Mouse (Mus musculus): ENCODE measurements at regions not wholly inside any gene's neighbourhood (a gene's known extent, or its start where the extent isn't known, plus 50 kb on each side); places are given as distances from the start of the nearest gene placed in this dataset.

GRCm38 (mm10) chr15:56436131-56436530, 1041.3 kb downstream of the Slc22a22 start:
- no peak for DNase-seq (ENCODE audit: extremely low read depth, low read depth)

GRCm38 (mm10) chr15:56425986-56426385, 1051.4 kb downstream of the Slc22a22 start:
- no peak for DNase-seq (ENCODE audit: extremely low read depth, low read depth)

GRCm38 (mm10) chr15:56420681-56421080, 1056.7 kb downstream of the Slc22a22 start:
- no peak for DNase-seq (ENCODE audit: extremely low read depth, low read depth)

- DNase-seq (ENCODE audit: extremely low read depth, low read depth) = no peak
Observed at GRCm38 (mm10) chr15:56391982-56392381, 1085.4 kb downstream of the Slc22a22 start.

GRCm38 (mm10) chr15:56378511-56378910, 1098.9 kb downstream of the Slc22a22 start:
- DNase-seq (ENCODE audit: extremely low read depth, low read depth) = no peak

GRCm38 (mm10) chr15:56350903-56351302, 1126.5 kb downstream of the Slc22a22 start:
- no peak for DNase-seq (ENCODE audit: extremely low read depth, low read depth)

- DNase-seq (ENCODE audit: extremely low read depth, low read depth) = no peak
Observed at GRCm38 (mm10) chr15:56346111-56346510, 1131.3 kb downstream of the Slc22a22 start.

GRCm38 (mm10) chr15:56344973-56345372, 1132.5 kb downstream of the Slc22a22 start:
- DNase-seq (ENCODE audit: extremely low read depth, low read depth) = no peak

- no peak for DNase-seq (ENCODE audit: extremely low read depth, low read depth)
Observed at GRCm38 (mm10) chr15:56344304-56344932, 1133.0 kb downstream of the Slc22a22 start.

GRCm38 (mm10) chr15:56337879-56338278, 1139.5 kb downstream of the Slc22a22 start:
- no peak for DNase-seq (ENCODE audit: extremely low read depth, low read depth)

GRCm38 (mm10) chr15:56336449-56336848, 1141.0 kb downstream of the Slc22a22 start:
- peak; percentile 1 for DNase-seq (ENCODE audit: extremely low read depth, low read depth)

GRCm38 (mm10) chr15:56335011-56335410, 1142.4 kb downstream of the Slc22a22 start:
- no peak for DNase-seq (ENCODE audit: extremely low read depth, low read depth)

- no peak for DNase-seq (ENCODE audit: extremely low read depth, low read depth)
Observed at GRCm38 (mm10) chr15:56320501-56320900, 1156.9 kb downstream of the Slc22a22 start.

- DNase-seq (ENCODE audit: extremely low read depth, low read depth) = no peak
Observed at GRCm38 (mm10) chr15:56294910-56295438, 1182.5 kb downstream of the Slc22a22 start.

GRCm38 (mm10) chr15:56278622-56279301, 1198.7 kb downstream of the Slc22a22 start:
- no peak for DNase-seq (ENCODE audit: extremely low read depth, low read depth)

- no peak for DNase-seq (ENCODE audit: extremely low read depth, low read depth)
Observed at GRCm38 (mm10) chr15:56278006-56278405, 1199.4 kb downstream of the Slc22a22 start.

GRCm38 (mm10) chr15:56248731-56249130, 1228.7 kb downstream of the Slc22a22 start:
- DNase-seq (ENCODE audit: extremely low read depth, low read depth) = no peak

GRCm38 (mm10) chr15:56244004-56244735, 1233.3 kb downstream of the Slc22a22 start:
- no peak for DNase-seq (ENCODE audit: extremely low read depth, low read depth)

- no peak for DNase-seq (ENCODE audit: extremely low read depth, low read depth)
Observed at GRCm38 (mm10) chr15:56202552-56202951, 1274.9 kb downstream of the Slc22a22 start.

- no peak for DNase-seq (ENCODE audit: extremely low read depth, low read depth)
Observed at GRCm38 (mm10) chr15:56199336-56199735, 1278.1 kb downstream of the Slc22a22 start.

- no peak for DNase-seq (ENCODE audit: extremely low read depth, low read depth)
Observed at GRCm38 (mm10) chr15:56197425-56198201, 1279.8 kb downstream of the Slc22a22 start.
